Mouse (Mus musculus) embryonic stem cell, embryonic (primary cell): ENCODE results near the gene Pdlim3.

Experiments
- CTCF ChIA-PET, 4 experiments: fragments of 300-600 bp in 2 of 4; fragments of 350-600 bp in 2 of 4; sonication (Branson Sonifier 250); formaldehyde crosslinking; loops; one replicate each; lab custom pipeline; 2022; ENCODE audit warnings: inconsistent platforms in 2 of 4; lab: Charles Lee
- POLR2A ChIA-PET, 4 experiments: fragments of 300-600 bp in 2 of 4; fragments of 350-600 bp in 2 of 4; sonication (Branson Sonifier 250); formaldehyde crosslinking; loops; one replicate each; lab custom pipeline; 2022; ENCODE audit warnings: antibody characterized with exemption in 4 of 4, inconsistent platforms in 1 of 4; lab: Charles Lee

Pdlim3 gene

DNA sequence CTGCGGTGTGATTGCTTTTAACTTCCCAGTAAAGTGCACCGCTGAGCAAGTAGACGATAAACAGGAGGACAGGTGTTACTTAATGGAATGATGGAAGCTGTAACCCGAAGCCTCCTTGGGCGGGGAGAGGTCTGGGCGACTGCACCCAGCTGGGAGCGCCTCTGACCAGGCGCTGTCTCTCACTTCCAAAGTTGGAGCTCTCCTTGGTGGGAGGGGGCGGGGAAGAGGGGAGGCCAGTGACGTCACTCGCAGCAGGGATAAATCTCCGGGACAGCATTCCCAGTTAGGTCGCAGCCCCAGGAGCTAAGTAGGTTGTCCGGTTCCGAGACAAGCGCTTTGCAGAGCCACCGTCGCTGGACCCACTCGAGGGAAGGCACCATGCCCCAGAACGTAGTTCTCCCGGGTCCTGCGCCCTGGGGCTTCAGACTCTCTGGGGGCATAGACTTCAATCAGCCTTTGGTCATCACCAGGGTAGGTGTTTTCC lies at the start of gene Pdlim3:
TSS of gene Pdlim3 (plus strand) at position 260 of the 484 bp plus-strand sequence.
- ChIA-PET CTCF (interaction anchor here in 3 of 4 experiments (0.6 to 1.3 kb wide), 10 partner anchors 10 to 1486 kb away, joined by 3 to 5 read pairs (median 4); no protein-coding TSS in a partner anchor), POLR2A (interaction anchor here in 3 of 4 experiments (0.6 to 2.0 kb wide), 12 partner anchors 9 to 1081 kb away, joined by 3 to 12 read pairs (median 4); partner anchors contain the start of gene Slc25a4 (in 1 of the 3))

DNA sequence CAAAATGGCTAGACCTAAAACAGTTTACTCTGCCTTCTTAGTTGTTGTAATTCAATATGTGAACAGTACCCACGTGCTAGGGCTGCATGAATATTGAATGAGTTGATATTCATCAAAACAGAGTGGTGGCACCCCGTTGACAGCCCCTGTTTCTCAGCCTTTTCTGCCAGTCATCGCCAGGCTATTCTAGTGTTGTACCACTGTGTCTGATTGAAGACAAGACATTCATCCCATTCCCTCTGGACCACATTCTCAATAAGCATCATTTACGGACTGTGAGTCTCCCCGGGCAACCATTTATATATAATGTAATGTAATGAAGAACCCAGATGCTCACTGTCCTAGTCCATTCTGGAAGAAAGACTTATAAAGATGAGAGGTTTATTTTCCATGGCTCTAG lies 42.0 kb upstream of the Pdlim3 start:
- CTCF ChIA-PET: no interaction called here
- POLR2A ChIA-PET: no interaction called here

- POLR2A ChIA-PET: no interaction called here
Observed at GRCm38 (mm10) chr8:45844097-45844885, 41.0 kb upstream of the Pdlim3 start.

DNA sequence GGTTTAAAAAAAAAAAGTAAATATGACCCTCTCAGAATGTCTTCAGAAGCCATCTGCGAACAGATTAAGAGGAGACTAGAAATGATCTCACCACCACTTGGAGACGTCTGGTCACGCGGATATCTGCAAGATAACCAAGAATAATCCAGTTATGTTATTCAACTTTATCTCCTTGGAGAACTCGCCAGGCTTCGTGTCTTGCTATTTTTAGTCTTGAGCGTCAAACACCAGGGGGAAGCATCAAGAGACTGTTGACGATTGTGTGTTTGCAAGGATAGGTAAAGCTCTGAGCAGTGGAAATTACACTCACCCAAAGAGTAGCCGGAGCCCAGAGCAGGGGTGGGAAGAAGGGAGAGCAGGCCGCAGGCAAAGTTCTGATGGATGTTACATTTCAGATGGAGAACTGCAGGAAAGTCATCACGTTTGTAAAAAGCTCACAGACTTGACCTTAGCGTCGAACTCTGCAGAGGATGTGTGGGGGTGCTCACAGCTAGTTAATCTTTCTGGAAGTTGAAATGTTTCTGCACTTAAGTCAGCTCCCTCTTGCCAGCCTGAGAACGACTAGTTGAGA lies 40.3 kb upstream of the Pdlim3 start:
- CTCF ChIA-PET: interaction anchor here in 1 of 4 experiments (1.1 kb wide), 1 partner anchor 90 kb away, joined by 3 read pairs; no protein-coding TSS in a partner anchor

More at GRCm38 (mm10) chr8:45844097-45844885, 41.0 kb upstream of the Pdlim3 start:
- CTCF ChIA-PET: interaction anchor here in 1 of 4 experiments (1.1 kb wide), 1 partner anchor 91 kb away, joined by 3 read pairs; no protein-coding TSS in a partner anchor

GRCm38 (mm10) chr8:45845906-45846305 lies 39.4 kb upstream of the Pdlim3 start:
- ChIA-PET CTCF (interaction anchor here in 1 of 4 experiments (0.6 kb wide), 1 partner anchor 88 kb away, joined by 12 read pairs; the partner anchor contains the start of gene Ccdc110), POLR2A (interaction anchor here in 1 of 4 experiments (1.1 kb wide), 1 partner anchor 20 kb away, joined by 6 read pairs; no protein-coding TSS in a partner anchor)

More for the DNA sequence above, 40.3 kb upstream of the Pdlim3 start:
- POLR2A ChIA-PET: interaction anchor here in 1 of 4 experiments (1.1 kb wide), 1 partner anchor 21 kb away, joined by 6 read pairs; no protein-coding TSS in a partner anchor

DNA sequence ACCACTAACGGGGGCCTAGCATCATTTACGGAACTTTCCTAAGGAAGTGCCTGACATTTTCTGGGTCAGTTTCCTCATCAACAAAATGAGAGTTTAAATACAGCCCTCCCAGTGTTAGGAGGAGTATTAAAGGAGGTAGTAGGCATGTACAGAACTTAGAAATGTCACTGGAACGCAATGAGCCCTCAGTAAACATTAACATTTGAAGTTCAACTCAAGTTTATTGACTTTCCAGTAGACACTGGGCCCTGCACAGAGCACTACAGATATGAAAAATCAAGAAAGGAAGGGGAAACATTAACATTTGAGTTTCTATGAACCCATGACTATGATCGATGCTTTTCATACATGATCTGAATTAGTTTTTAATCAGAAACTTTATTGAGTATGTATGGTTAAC lies 30.1 kb upstream of the Pdlim3 start:
- POLR2A ChIA-PET: interaction anchor here in 1 of 4 experiments (0.7 kb wide), 1 partner anchor 48 kb away, joined by 8 read pairs; no protein-coding TSS in a partner anchor
- CTCF ChIA-PET: interaction anchor here in 1 of 4 experiments (0.6 kb wide), 1 partner anchor 78 kb away, joined by 3 read pairs; no protein-coding TSS in a partner anchor

DNA sequence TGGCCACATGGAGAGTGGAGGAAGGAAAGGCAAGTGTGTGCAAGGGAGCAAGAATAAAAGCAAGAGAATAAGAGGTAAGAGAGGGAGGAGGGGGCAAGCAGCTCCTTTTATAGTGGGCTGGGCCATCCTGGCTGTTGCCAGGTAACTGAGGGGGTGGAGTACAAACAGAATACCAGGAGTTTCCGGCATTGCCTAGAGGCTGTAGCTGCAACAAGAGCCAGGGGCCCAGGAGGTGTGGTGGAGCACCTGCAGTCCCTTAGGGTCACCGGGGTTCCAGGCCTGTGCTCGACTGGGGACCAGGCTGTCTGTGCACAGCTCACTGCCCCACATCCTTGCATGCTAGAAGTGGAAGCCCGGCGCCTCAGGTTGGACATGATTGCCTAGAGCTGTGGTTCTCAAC lies 27.5 kb upstream of the Pdlim3 start:
- CTCF ChIA-PET: interaction anchor here in 2 of 4 experiments (0.5 to 1.4 kb wide), 3 partner anchors 9 to 1801 kb away, joined by 4 to 6 read pairs (median 6); partner anchors contain the start of gene Ccdc110 (in 1 of the 2)
- POLR2A ChIA-PET: interaction anchor here in 2 of 4 experiments (0.5 to 1.7 kb wide), 7 partner anchors 9 to 760 kb away, joined by 3 to 6 read pairs (median 3); partner anchors contain the start of genes Pdlim3 (in 2 of the 2), Casp3 (in 1 of the 2), Primpol (in 1 of the 2) and Slc25a4 (in 1 of the 2)

DNA sequence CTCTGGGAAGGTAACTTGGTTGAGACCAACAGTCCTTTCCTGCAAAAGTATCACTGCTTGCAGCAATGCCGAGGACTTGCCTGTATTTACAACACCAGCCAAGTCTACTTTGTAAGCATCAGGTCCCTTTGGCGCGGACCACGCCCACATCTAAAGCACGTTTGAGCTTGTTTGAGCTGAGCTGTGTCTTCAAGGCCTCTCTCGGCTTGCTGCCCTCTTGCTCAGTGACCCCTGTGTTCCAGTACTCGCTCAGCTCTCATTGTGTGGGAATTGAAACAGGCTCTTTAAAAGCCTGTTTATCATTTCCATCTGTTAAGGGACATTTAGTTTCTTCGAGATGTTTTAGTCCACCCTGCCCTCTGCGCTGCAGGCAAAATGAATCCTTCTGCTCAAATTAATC lies 26.9 kb upstream of the Pdlim3 start:
- CTCF ChIA-PET: interaction anchor here in 1 of 4 experiments (1.4 kb wide), 1 partner anchor 76 kb away, joined by 6 read pairs; the partner anchor contains the start of gene Ccdc110

DNA sequence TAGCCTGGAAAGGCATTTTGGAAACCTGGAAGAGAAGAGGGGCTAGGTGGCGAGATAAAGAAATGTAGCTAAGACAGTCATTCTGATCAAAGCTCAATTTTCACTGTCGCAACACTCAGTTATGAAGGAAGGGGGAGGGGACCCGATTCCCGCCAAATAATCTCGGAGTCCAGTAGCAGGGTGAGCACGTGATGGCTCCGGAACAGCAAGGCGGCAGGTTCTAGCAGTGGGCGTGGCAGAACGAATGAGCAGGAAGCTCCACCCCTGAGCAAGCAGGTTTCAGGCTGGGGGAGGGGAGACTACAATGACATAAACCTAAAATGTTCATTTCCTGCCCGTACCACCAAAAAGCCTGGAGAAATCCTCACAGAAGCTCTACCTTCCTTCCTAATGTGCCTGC lies 13.7 kb upstream of the Pdlim3 start:
- ChIA-PET POLR2A (interaction anchor here in 1 of 4 experiments (0.8 kb wide), 1 partner anchor 13 kb away, joined by 3 read pairs; the partner anchor contains the start of gene Pdlim3), CTCF (interaction anchor here in 1 of 4 experiments (0.5 kb wide), 1 partner anchor 13 kb away, joined by 3 read pairs; the partner anchor contains the start of gene Pdlim3)

More for the DNA sequence above, 26.9 kb upstream of the Pdlim3 start:
- POLR2A ChIA-PET: interaction anchor here in 2 of 4 experiments (0.5 to 1.7 kb wide), 5 partner anchors 9 to 635 kb away, joined by 3 to 6 read pairs (median 4); partner anchors contain the start of gene Pdlim3 (in 2 of the 2)

- ChIA-PET POLR2A (interaction anchor here in 1 of 4 experiments (0.6 kb wide), 2 partner anchors 138 to 156 kb away, joined by 3 read pairs; no protein-coding TSS in a partner anchor), CTCF (no interaction called here)
Observed at GRCm38 (mm10) chr8:45872077-45872476, 13.2 kb upstream of the Pdlim3 start.

DNA sequence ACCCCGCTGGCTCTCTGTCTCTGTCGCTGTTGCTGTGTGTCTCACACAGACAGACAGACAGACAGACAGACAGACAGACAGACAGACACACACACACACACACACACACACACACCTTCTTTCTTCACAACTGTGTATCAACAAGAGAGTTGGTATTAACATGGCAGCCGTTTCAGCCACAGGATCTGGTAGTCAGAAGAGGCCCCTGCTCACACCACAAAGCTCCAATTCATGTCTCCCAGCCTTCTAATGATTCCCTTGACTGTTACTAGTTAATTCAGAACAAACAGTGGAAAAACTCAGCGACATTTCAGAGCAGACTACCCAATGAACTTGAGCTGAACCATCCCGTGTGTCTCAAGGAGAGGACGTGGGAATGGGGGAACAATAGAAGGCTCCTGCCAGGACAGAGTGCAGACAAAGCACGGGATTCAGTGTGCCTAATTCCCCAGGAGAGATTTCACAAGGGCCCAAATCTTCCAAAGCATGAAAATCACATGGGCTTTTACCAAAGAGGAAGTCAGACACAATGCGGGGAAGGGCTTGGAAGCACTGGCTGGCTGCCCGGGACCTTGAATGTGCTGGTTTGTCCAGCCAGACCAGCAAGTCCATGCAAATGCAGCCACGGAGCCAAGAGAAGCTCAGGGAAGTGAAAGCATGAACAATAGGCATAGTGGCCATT lies 10.2 kb upstream of the Pdlim3 start:
- POLR2A ChIA-PET: interaction anchor here in 3 of 4 experiments (1.0 to 1.5 kb wide), 4 partner anchors 10 to 50 kb away, joined by 3 to 12 read pairs (median 4); partner anchors contain the start of gene Pdlim3 (in 1 of the 3)
- CTCF ChIA-PET: interaction anchor here in 1 of 4 experiments (1.0 kb wide), 1 partner anchor 10 kb away, joined by 4 read pairs; the partner anchor contains the start of gene Pdlim3

- ChIA-PET CTCF (no interaction called here), POLR2A (interaction anchor here in 2 of 4 experiments (0.5 to 1.0 kb wide), 2 partner anchors 9 to 15 kb away, joined by 4 to 5 read pairs; partner anchors contain the start of gene Pdlim3 (in 1 of the 2))
Observed at GRCm38 (mm10) chr8:45876397-45876796, 8.9 kb upstream of the Pdlim3 start.

DNA sequence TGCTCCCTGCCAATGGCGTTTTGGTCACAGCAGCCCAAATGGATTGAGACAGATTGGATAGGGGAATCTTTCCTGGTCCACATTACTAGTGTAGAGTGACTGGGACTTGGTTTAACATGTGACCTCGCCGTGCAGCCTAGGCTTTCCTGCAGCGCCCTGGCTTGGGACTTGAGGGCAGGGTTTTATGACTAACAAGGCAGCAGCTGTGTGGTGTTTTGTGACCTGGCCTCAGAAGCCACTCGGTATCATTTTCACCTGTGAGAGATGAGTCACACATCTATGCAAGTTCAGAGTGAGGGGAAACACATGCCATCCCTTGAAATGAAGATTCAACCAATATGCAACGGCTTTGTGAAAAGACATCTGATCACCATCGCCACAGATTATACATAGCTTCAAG lies 7.6 kb upstream of the Pdlim3 start:
- ChIA-PET POLR2A (no interaction called here), CTCF (interaction anchor here in 1 of 4 experiments (0.6 kb wide), 1 partner anchor 10 kb away, joined by 4 read pairs; no protein-coding TSS in a partner anchor)

GRCm38 (mm10) chr8:45880457-45880856 lies 4.8 kb upstream of the Pdlim3 start:
- ChIA-PET POLR2A (no interaction called here), CTCF (interaction anchor here in 1 of 4 experiments (0.6 kb wide), 1 partner anchor 13 kb away, joined by 13 read pairs; no protein-coding TSS in a partner anchor)

- ChIA-PET POLR2A (no interaction called here), CTCF (no interaction called here)
Observed at GRCm38 (mm10) chr8:45881726-45882125, 3.5 kb upstream of the Pdlim3 start.

- CTCF ChIA-PET: no interaction called here
- POLR2A ChIA-PET: interaction anchor here in 1 of 4 experiments (1.9 kb wide), 1 partner anchor 9 kb away, joined by 12 read pairs; no protein-coding TSS in a partner anchor
Observed at GRCm38 (mm10) chr8:45883793-45884192, 1.5 kb upstream of the Pdlim3 start.

DNA sequence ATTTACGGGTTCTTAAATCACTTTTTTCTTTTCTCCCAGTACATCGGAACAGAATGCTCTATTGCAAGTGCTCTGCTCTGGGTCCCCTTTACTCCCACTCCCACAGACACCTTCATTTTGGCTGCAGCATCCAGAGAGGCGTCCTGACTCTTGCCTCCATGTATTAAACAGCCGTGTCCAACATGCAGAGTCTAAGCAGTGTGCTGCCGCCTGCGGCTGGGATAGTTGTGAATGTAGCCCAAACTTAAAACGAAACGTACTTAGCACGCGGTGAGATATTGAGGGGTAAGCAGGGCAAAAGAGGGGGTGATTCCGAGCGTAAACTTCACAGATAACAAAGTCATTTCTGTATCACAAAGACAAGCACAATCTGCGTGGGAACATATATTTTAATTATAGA lies 709 bp upstream of the Pdlim3 start:
- ChIA-PET POLR2A (interaction anchor here in 3 of 4 experiments (0.6 to 2.0 kb wide), 10 partner anchors 8 to 1080 kb away, joined by 3 to 12 read pairs (median 4); partner anchors contain the start of gene Slc25a4 (in 1 of the 3)), CTCF (interaction anchor here in 2 of 4 experiments (0.6 to 0.7 kb wide), 5 partner anchors 13 to 1487 kb away, joined by 3 to 5 read pairs (median 3); no protein-coding TSS in a partner anchor)
